Mouse (Mus musculus) G1E (cell line): ENCODE measurements around the gene Mmp12.

Experiments used
- CTCF ChIP-seq: IDR thresholded peaks from 2 replicates; pipeline ENCODE4 v1.5.1; 2012; ENCODE audit warnings: low read depth, low read length, inconsistent platforms, mixed read lengths
- GATA1 ChIP-seq: IDR thresholded peaks from 2 replicates; pipeline ENCODE4 v1.6.1; 2012; ENCODE audit warnings: borderline replicate concordance, low read length, inconsistent platforms, mixed read lengths
- POLR2AphosphoS5 ChIP-seq: IDR thresholded peaks from 2 replicates; pipeline ENCODE4 v1.6.1; 2012; ENCODE audit warnings: low read depth, low read length, inconsistent platforms; ENCODE audit not compliant: insufficient replicate concordance

- no peak for TF ChIP-seq GATA1
- no peak for TF ChIP-seq POLR2AphosphoS5
- no peak for TF ChIP-seq CTCF
Measured at GRCm38 (mm10) chr9:7336740-7337483, 7.3 kb upstream of the Mmp12 start.
